Mouse (Mus musculus): Measurements from ENCODE around the gene Ldlr. TPM values are rescaled to one million over a fixed set of nuclear protein-coding genes. Genes with fewer than 3 reads are reported as not detected.

Gene Ldlr
- polyA plus RNA-seq, 1 experiment from 2014 or later, result 34.8 TPM

DNA sequence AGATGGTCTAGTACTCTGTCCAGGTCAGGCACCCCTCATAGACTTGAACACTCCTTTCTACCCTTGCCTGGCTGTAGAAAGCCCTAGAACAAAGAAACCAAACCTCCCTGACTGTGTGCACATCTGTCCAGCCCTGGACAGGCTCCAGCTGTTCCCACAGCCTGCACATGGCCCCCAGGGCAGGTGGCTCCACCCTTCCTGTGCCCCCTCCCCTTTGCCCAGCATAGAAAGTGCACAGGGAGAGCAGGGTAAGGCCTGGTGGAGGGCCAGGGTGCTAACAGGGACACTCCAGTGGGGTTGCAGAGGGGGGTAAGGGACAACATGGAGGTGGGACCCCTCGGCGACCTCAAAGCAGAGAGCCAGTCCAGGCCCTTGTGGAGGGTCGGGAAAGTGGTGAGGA, 73.0 kb downstream of the Ldlr start:
- 43% methylated on average over 3 of the region's 3 CpGs for WGBS
- H3K4me1 ChIP-seq (replicated peaks; ENCODE audit: control insufficient read depth, insufficient read depth, low read length), result peaks cover 35% of the 10 kb centered on the region
- peaks cover 43% of the 10 kb centered on the region for H3K36me3 ChIP-seq (ENCODE audit: control insufficient read depth, insufficient read depth, low read length)
- peak overlapping the region; percentile 56 for H3K4me2 ChIP-seq (ENCODE audit: low read length)
- H3K27me3 ChIP-seq (replicated peaks; ENCODE audit: control insufficient read depth, insufficient read depth, low read length), result no peaks in the 10 kb centered on the region
- H3K9ac ChIP-seq (ENCODE audit: low read length), result peak overlapping the region; percentile 25
- peak overlapping the region; percentile 71 for H3K27ac ChIP-seq (ENCODE audit: low read depth)
- ATAC-seq (replicated peaks; ENCODE audit: low FRiP score, low TSS enrichment, low read depth) (no peak), DNase-seq (ENCODE audit: low spot score) (peak; percentile 58)
- no peaks in the 10 kb centered on the region for H3K9me3 ChIP-seq (ENCODE audit: control insufficient read depth, low read length)
- peak overlapping the region; percentile 89 for H3K4me3 ChIP-seq (ENCODE audit: low read depth, low read length)

DNA sequence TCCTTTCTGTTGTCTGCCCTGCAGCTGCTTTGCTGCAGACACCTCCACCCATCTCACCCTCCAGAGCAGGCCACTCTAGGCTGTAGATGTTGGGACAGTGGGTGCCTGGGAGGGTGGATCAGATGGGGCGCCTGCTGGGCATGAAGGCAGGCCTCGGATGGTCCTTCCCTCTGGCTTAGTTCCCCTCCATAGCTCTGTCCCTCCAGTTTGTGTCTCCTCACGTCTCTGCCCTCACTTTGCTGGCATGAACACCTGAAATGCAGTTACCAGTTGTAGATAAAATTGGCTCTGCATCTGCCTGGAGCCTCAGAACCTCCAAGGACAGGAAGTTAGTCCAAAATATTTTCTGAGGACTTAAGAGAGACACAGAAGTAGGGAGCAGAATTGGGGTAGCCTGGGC, 73.6 kb downstream of the Ldlr start:
- Histone ChIP-seq H3K9me3 (ENCODE audit: control insufficient read depth, low read length) (no peaks in the 10 kb centered on the region), H3K9ac (ENCODE audit: low read length) (peak overlapping the region; percentile 5; the same call in 1 of the 2 replicates), H3K27ac (ENCODE audit: low read depth) (peak overlapping the region; percentile 71; the same call in 1 of the 2 replicates), H3K4me3 (ENCODE audit: low read depth, low read length) (peak overlapping the region; percentile 89), H3K4me1 (replicated peaks; ENCODE audit: control insufficient read depth, insufficient read depth, low read length) (peaks cover 31% of the 10 kb centered on the region), H3K27me3 (replicated peaks; ENCODE audit: control insufficient read depth, insufficient read depth, low read length) (no peaks in the 10 kb centered on the region), H3K4me2 (ENCODE audit: low read length) (peak overlapping the region; percentile 56), H3K36me3 (ENCODE audit: control insufficient read depth, insufficient read depth, low read length) (peaks cover 43% of the 10 kb centered on the region)
- DNase-seq (ENCODE audit: low spot score) (no peak), ATAC-seq (replicated peaks; ENCODE audit: low FRiP score, low TSS enrichment, low read depth) (no peak)
- WGBS, result 69% methylated on average over 3 of the region's 3 CpGs

DNA sequence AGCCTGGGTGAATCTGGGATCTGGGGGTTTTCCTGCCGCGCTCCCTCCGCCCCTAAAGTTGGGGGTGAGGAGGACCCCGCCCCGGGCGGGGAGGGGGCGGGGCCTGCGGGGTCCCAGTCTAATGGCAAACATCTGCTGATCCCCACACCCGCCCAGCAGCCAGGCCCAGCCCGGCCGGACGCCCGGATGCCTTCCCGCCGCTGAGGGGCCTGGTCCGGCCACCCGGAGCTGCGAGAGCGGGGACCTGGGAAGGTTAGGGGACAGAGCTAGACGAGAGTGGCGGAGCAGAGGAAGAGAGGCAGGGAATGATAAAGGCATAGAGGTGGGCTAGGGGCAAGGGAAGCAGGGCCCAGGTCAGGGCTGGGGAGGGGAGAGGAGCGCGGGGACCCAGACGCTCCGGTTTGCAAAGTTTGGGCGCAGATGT, 74.7 kb downstream of the Ldlr start:
- Histone ChIP-seq H3K9me3 (ENCODE audit: control insufficient read depth, low read length) (no peaks in the 10 kb centered on the region), H3K27ac (ENCODE audit: low read depth) (peak overlapping the region; percentile 95), H3K4me3 (ENCODE audit: low read depth, low read length) (peak overlapping the region; percentile 89), H3K27me3 (replicated peaks; ENCODE audit: control insufficient read depth, insufficient read depth, low read length) (no peaks in the 10 kb centered on the region), H3K9ac (ENCODE audit: low read length) (peak overlapping the region; percentile 93), H3K4me2 (ENCODE audit: low read length) (peak overlapping the region; percentile 56), H3K36me3 (ENCODE audit: control insufficient read depth, insufficient read depth, low read length) (peaks cover 42% of the 10 kb centered on the region), H3K4me1 (replicated peaks; ENCODE audit: control insufficient read depth, insufficient read depth, low read length) (peaks cover 22% of the 10 kb centered on the region)
- ATAC-seq (replicated peaks; ENCODE audit: low FRiP score, low TSS enrichment, low read depth), result peak; percentile 73
- peak; percentile 85 for DNase-seq (ENCODE audit: low spot score)
- WGBS, result 1% methylated on average over 26 of the region's 26 CpGs

DNA sequence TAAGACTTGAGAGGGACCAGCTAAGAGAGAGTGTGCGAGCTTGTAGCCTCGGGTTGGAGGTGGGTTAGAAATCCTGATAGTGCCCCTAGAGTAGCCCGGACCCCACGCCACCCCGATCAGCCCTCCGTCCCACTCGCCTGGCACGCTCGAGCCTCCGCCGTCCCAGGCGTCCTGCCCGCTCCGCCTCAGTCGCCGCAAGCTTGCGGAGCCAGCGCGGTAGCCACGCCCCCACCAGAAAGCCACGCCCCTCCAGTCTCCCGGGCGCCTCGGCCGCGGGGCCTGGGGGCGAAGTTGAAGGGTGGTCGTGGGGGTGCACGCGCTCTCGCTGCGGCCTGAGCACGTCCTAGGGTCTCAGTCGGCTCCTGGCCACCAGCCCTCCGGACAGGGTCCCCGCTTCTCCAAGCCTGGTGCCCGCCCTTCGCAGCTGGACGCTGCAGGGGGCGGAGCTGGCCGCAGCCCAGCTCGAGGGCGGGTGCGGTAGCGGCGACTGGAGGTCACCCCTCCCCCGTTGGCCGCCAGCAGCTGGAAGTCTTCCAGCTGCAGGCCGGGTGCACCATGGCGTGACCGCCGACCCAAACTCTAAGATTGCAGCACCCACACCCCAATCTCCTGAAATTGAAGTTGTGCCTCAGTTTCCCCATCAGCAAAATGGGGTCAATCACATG, 75.2 kb downstream of the Ldlr start, which contains the start of gene Kank2:
TSS of gene Kank2 (minus strand) at position 400 of the 665 bp plus-strand sequence.
- under 1% methylated on average over 52 of the region's 52 CpGs for WGBS
- Histone ChIP-seq H3K9me3 (ENCODE audit: control insufficient read depth, low read length) (no peaks in the 10 kb centered on the region), H3K4me2 (ENCODE audit: low read length) (peak within 1 kb of the TSS; percentile 56), H3K9ac (ENCODE audit: low read length) (peak within 1 kb of the TSS; percentile 93), H3K27ac (ENCODE audit: low read depth) (peak within 1 kb of the TSS; percentile 95), H3K4me3 (ENCODE audit: low read depth, low read length) (peak within 1 kb of the TSS; percentile 89), H3K4me1 (replicated peaks; ENCODE audit: control insufficient read depth, insufficient read depth, low read length) (peaks cover 18% of the 10 kb centered on the region), H3K36me3 (ENCODE audit: control insufficient read depth, insufficient read depth, low read length) (peaks cover 37% of the 10 kb centered on the region), H3K27me3 (replicated peaks; ENCODE audit: control insufficient read depth, insufficient read depth, low read length) (no peaks in the 10 kb centered on the region)
- DNase-seq (ENCODE audit: low spot score) (peak; percentile 97), ATAC-seq (replicated peaks; ENCODE audit: low FRiP score, low TSS enrichment, low read depth) (peak; percentile 81)

DNA sequence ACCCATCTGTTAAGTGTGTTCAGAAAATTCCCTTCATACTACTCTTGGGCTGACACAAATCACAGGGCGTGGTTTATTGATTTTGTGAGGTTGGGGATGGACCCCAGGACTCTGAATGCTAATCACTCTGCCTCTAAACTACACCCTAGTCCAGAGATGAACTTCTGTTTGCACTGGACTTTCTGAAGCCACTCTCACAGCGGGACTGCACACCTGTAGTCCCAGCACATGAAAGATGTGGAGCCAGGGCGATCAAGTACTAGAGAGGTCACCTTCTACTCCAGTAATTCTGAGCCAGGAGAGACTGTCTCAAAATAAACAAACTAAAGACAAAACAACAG, 75.7 kb downstream of the Ldlr start:
- Histone ChIP-seq H3K4me1 (replicated peaks; ENCODE audit: control insufficient read depth, insufficient read depth, low read length) (peaks cover 18% of the 10 kb centered on the region), H3K9me3 (ENCODE audit: control insufficient read depth, low read length) (no peaks in the 10 kb centered on the region), H3K36me3 (ENCODE audit: control insufficient read depth, insufficient read depth, low read length) (peaks cover 32% of the 10 kb centered on the region), H3K27me3 (replicated peaks; ENCODE audit: control insufficient read depth, insufficient read depth, low read length) (no peaks in the 10 kb centered on the region), H3K27ac (ENCODE audit: low read depth) (peak overlapping the region; percentile 95), H3K9ac (ENCODE audit: low read length) (peak overlapping the region; percentile 93; the same call in 1 of the 2 replicates), H3K4me2 (ENCODE audit: low read length) (peak overlapping the region; percentile 56), H3K4me3 (ENCODE audit: low read depth, low read length) (peak overlapping the region; percentile 89)
- ATAC-seq (replicated peaks; ENCODE audit: low FRiP score, low TSS enrichment, low read depth) (no peak), DNase-seq (ENCODE audit: low spot score) (no peak)
- WGBS, result 49% methylated on average over 3 of the region's 3 CpGs

Other genes with a start within 250 kb of the Ldlr start
- 88.4 and 91.0 TPM in 2 replicates for gene Tmed1, start 213.2 kb upstream of the Ldlr start, polyA plus RNA-seq (2014; fragmentation: Nextera tagmentation; extraction: Ambion mirVana)
- 3.1 and 4.2 TPM in 2 replicates for gene AB124611, start 197.3 kb upstream of the Ldlr start, polyA plus RNA-seq (2014; fragmentation: Nextera tagmentation; extraction: Ambion mirVana)
- gene Carm1, start 176.6 kb upstream of the Ldlr start, polyA plus RNA-seq (2014; fragmentation: Nextera tagmentation; extraction: Ambion mirVana), result 39.5 and 54.4 TPM in 2 replicates
- 32.7 and 32.9 TPM in 2 replicates for gene Timm29, start 130.8 kb upstream of the Ldlr start, polyA plus RNA-seq (2014; fragmentation: Nextera tagmentation; extraction: Ambion mirVana)
- gene Yipf2, start 130.7 kb upstream of the Ldlr start, polyA plus RNA-seq (2014; fragmentation: Nextera tagmentation; extraction: Ambion mirVana), result 20.8 and 23.3 TPM in 2 replicates
- gene Smarca4, start 107.3 kb upstream of the Ldlr start, polyA plus RNA-seq (2014; fragmentation: Nextera tagmentation; extraction: Ambion mirVana), result 92.6 and 96.3 TPM in 2 replicates
- 127 and 135 TPM in 2 replicates for gene Spc24, start 36.8 kb downstream of the Ldlr start, polyA plus RNA-seq (2014; fragmentation: Nextera tagmentation; extraction: Ambion mirVana)
- 9.5 and 9.6 TPM in 2 replicates for gene Kank2, start 75.3 kb downstream of the Ldlr start, polyA plus RNA-seq (2014; fragmentation: Nextera tagmentation; extraction: Ambion mirVana)
- 4.0 and 4.3 TPM in 2 replicates for gene Angptl8, start 112.0 kb downstream of the Ldlr start, polyA plus RNA-seq (2014; fragmentation: Nextera tagmentation; extraction: Ambion mirVana)
- 39.4 and 40.0 TPM in 2 replicates for gene Dock6, start 129.2 kb downstream of the Ldlr start, polyA plus RNA-seq (2014; fragmentation: Nextera tagmentation; extraction: Ambion mirVana)
- 18.4 and 21.5 TPM in 2 replicates for gene Rab3d, start 194.7 kb downstream of the Ldlr start, polyA plus RNA-seq (2014; fragmentation: Nextera tagmentation; extraction: Ambion mirVana)
- gene Ccdc159, start 204.0 kb downstream of the Ldlr start, polyA plus RNA-seq (2014; fragmentation: Nextera tagmentation; extraction: Ambion mirVana), result 3.8 and 4.2 TPM in 2 replicates
- 57.1 and 59.6 TPM in 2 replicates for gene Tmem205, start 204.1 kb downstream of the Ldlr start, polyA plus RNA-seq (2014; fragmentation: Nextera tagmentation; extraction: Ambion mirVana)
- gene Plppr2, start 213.6 kb downstream of the Ldlr start, polyA plus RNA-seq (2014; fragmentation: Nextera tagmentation; extraction: Ambion mirVana), result 8.2 and 8.7 TPM in 2 replicates
- gene Swsap1, start 232.3 kb downstream of the Ldlr start, polyA plus RNA-seq (2014; fragmentation: Nextera tagmentation; extraction: Ambion mirVana), result 11.7 and 12.8 TPM in 2 replicates
- 4.1 and 4.2 TPM in 2 replicates for gene Epor, start 240.0 kb downstream of the Ldlr start, polyA plus RNA-seq (2014; fragmentation: Nextera tagmentation; extraction: Ambion mirVana)

All from intestine, embryonic 14.5 days (tissue).